Mouse (Mus musculus) bone marrow macrophage, adult 2 months (primary cell): ENCODE measurements around the gene Tcam1. TPM values are rescaled to one million over a fixed set of nuclear protein-coding genes. Genes with fewer than 3 reads are reported as not detected.
A peak's percentile ranks its signal among the peaks of the same experiment; 100 is the strongest.

Experiments
- H3K27ac ChIP-seq: 2 replicates; pipeline ENCODE4 v1.5.1; 2012; ENCODE audit warnings: low read depth, low read length; ENCODE audit not compliant: insufficient read depth
- H3K4me1 ChIP-seq: 2 replicates; pipeline ENCODE4 v1.6.1; 2012; ENCODE audit warnings: low read length; ENCODE audit not compliant: control insufficient read depth, insufficient read depth
- H3K4me3 ChIP-seq: 2 replicates; pipeline ENCODE4 v1.5.1; 2012; ENCODE audit warnings: mild to moderate bottlenecking, low read length, moderate library complexity; ENCODE audit not compliant: insufficient read depth
- CTCF ChIP-seq: IDR thresholded peaks from 2 replicates; pipeline ENCODE4 v1.5.1; 2012; ENCODE audit warnings: low read depth, mild to moderate bottlenecking, low read length, moderate library complexity
- POLR2A ChIP-seq: IDR thresholded peaks from 2 replicates; pipeline ENCODE4 v1.6.1; 2012; ENCODE audit warnings: mild to moderate bottlenecking, low read depth, low read length, borderline replicate concordance
- polyA plus RNA-seq: library from polyadenylated mRNA; stranded (reverse); fragments of >200 nt; gene quantifications from 2 replicates; pipeline ENCODE4 v1.2.4, GENCODE M21; 2012; ENCODE audit not compliant: missing spikeins, insufficient read depth, insufficient read length

Gene Tcam1
- polyA plus RNA-seq, 1 experiment: not detected

DNA sequence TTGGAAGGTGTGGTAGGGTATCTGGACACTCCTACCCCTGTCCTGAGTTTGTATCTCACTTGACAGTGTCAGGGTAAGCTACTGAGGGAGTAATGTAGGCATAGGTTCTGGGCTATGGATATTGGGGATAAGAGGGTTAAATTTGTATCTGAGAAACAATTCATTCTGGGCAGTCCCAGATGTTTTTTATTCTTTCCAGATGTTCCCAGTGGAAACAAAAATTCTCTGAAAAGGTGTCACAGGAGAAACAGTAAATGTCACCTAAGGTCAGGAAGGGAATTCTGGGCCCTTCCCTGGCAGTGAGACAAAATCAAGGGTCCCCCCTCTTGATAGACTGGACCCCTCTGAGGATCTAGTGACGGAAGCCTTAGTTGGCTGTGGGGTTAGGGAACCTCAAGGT lies 39.9 kb downstream of the Tcam1 start:
- Histone ChIP-seq H3K4me1 (peaks cover 25% of the 10 kb centered on the region), H3K4me3 (no peak overlapping the region), H3K27ac (no peak overlapping the region)
- no peak for TF ChIP-seq CTCF
- no peak for TF ChIP-seq POLR2A

DNA sequence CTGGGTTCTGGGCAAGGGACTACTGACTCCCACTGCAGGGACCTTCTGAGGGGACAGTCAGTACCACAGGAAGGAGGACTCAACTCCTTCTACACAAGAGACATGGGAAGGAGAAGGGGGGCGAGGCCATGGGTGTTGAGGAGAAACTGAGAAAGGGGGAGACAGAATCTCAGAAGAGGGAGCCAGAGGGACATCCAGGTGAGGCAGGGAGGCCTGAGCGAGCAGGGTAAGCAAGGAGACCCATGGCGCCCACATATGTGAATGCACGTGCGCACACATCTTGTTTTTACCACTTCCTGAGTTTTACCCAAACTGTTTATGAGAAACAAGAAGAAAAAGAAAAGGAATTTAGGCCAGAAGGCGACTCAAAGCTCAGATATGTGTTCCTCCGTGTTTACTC lies 41.3 kb downstream of the Tcam1 start:
- TF ChIP-seq POLR2A: no peak
- TF ChIP-seq CTCF: no peak
- peaks cover 25% of the 10 kb centered on the region for H3K4me1 ChIP-seq
- 0 out of 2 replicates have a peak overlapping the region, but pooled peaks have one; percentile 74 for H3K27ac ChIP-seq
- H3K4me3 ChIP-seq: no peak overlapping the region

DNA sequence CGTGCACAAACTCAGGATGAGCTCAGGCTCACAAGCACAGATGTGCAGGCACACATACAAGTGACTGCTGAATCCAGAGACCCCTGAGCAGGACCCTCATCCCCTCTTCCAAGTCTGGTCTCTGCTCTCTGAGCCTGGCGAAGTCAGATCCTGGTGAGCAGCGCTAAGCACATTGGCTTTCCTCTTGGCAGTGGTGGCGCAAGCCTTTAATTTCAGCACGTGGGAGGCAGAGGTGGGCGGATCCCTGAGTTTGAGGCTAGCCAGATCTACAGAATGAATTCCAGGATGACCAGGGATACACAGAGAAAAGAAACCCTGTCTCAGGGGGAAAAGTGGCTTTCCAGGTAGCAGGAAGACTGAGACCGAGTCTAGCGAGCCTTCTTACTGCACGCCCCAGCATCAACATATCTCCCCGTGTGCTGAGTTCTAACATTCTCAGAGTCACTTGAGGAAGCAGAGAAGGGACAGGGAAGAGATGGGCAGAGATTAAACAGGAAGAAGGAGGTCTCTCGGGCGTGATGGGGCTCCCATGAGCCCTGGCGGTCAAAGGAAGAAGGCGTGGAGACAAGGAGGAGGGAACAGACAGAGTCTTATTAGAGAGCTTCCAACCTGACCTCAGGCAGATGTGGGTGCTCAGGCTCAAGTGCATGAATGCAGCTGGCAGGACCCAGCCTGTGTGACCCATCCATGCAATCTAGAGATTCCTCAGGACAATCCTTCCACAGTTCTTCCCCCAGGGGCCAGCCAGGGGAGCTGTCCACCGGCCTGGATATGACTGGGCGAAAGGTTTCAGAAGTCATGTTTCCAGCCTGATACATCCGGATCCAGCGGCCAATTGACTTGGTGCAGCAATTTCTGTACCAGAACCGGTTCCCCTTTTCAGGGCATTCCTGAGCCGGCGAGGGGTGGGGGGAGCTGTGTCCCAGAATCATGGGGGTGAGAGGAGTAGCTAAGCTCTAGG lies 42.2 kb downstream of the Tcam1 start:
- 0 out of 2 replicates have a peak overlapping the region, but pooled peaks have one; percentile 10 for H3K4me3 ChIP-seq
- peaks cover 25% of the 10 kb centered on the region for H3K4me1 ChIP-seq
- TF ChIP-seq POLR2A: no peak
- TF ChIP-seq CTCF: no peak
- peak overlapping the region; percentile 74 for H3K27ac ChIP-seq

DNA sequence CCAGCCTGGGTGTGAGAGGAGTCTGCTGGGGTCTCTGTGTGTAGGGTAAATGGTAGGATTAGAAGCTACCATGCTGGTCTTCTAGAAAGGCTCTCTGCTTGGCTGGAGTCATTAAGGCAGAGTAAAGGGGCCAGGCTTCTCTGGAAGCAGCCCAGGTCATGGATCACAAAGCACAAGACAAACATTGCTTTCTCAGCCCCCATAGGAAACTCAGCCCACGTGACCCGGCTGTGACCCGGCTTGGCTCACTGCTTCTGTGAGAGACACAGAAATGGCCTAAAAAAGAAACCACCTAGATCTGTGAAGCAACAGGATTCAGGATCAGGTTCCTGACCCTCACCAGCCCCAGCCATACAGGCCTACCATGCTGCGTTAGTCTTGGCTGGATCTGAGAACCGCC lies 48.4 kb downstream of the Tcam1 start:
- Histone ChIP-seq H3K4me1 (peaks cover 9% of the 10 kb centered on the region), H3K4me3 (no peak overlapping the region), H3K27ac (no peak overlapping the region)
- TF ChIP-seq POLR2A (no peak), CTCF (no peak)

DNA sequence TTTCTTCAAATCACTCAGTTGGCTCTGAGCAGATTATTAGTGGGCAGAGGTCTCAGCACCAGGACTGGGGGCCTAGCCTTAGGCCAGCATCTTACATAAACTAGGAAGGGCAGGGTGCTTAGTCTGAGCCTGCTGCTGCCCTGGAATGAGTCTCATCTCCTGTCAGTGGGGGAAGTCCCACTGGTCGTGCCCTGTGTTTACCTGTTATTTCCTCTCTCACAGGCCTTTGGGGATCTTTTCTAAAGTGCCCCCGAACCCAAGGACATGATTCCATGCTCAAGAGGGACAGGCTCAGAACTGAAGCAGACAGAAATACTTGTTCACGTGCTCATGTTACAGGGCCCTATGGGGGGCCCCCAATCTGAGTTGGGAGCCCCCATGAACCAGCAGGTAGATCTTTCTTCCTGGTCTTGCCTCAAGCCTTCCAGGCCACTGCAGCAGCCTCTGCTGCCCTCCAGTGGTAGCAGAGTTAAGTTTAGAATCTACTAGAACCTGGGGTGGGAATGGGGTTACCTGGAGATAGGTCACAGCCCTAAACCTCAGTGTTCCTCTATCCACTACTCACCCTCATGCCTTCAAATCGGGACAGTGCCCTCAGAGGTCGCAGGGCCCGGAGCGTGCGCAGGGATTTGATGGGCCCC lies 49.2 kb downstream of the Tcam1 start:
- TF ChIP-seq CTCF (peak; percentile 91), POLR2A (no peak)
- H3K4me1 ChIP-seq: peaks cover 9% of the 10 kb centered on the region
- no peak overlapping the region for H3K27ac ChIP-seq
- no peak overlapping the region for H3K4me3 ChIP-seq

DNA sequence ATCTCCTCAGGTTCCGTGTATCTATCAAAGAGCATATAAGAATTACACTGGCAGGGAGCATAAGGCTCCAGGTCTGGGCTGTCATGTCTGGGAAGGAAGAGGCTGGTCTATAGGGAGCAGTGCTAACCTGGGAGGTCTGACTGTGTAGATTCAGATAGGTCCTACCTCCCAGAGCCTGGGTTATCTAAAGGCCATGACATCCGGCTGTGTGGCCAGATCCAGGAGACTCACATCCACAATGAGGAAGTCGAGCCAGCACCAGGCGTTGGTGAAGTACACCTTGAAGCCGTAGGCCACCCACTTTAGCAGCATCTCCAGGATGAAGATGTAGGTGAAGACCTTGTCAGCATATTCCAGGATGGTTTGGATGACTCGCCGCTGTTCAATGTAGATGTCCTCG lies 50.0 kb downstream of the Tcam1 start:
- Histone ChIP-seq H3K27ac (no peak overlapping the region), H3K4me3 (no peak overlapping the region), H3K4me1 (peaks cover 9% of the 10 kb centered on the region)
- TF ChIP-seq POLR2A (no peak), CTCF (no peak)

DNA sequence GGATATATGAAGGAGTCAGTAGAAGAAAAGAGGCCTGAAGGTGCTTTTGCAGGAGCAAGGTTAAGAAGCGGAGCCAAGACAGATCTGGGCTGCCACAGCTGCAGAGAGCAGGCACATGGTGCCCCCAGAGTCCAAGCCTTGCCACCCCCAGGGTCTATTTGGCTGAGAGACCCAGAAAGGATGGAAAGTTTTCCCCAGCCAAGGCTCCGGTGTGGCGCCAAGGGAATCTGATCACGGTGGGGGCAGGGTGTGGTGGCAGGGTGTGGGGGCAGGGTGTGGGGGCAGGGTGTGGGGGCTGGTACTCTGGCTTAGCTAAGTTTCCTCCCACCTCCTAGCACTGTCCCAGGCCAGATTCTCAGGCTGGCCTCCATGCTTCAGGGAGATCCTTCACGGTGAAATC lies 52.0 kb downstream of the Tcam1 start:
- no peak overlapping the region for H3K4me3 ChIP-seq
- H3K4me1 ChIP-seq: peaks cover 9% of the 10 kb centered on the region
- no peak for TF ChIP-seq CTCF
- no peak for TF ChIP-seq POLR2A
- no peak overlapping the region for H3K27ac ChIP-seq

DNA sequence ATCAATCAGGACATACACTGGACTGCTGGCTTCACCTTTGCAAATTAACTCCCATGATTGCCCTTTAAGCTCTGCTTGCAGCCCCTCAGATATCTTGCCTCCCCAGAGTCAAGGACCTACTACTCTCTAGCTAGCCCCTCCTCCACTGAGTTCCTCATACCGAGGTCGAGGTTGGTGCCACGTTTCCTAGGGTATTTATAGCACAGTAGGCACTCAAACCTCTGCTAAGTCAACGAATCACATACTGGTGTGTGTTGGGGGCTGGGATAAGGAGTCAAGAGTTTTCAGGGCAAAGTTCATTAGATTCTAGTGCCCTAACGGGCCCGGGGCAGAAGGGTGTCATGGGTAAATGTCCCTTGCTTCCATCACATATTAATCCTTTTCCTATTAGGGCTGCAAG lies 52.7 kb downstream of the Tcam1 start:
- H3K4me3 ChIP-seq: no peak overlapping the region
- H3K27ac ChIP-seq: no peak overlapping the region
- H3K4me1 ChIP-seq: peaks cover 9% of the 10 kb centered on the region
- no peak for TF ChIP-seq POLR2A
- TF ChIP-seq CTCF: no peak

DNA sequence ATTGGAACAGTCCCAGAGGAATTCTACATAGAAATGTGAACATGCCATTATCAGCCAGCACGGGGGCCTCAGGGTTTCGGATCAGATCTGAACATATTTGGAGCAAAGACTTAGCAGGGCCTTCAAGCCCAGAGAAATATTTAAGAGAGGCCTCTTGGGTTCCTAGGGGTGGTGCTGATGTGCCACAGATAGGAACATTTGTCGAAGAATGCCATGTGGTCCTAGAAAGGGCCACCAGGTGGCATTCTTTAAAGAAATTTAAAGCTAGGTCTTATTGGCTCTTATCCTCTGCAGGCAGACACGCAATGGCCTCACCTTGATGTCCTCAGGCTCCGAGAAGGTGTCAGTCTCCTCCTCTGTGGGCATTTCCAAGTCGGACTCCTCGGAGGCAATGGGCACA lies 53.2 kb downstream of the Tcam1 start:
- no peak overlapping the region for H3K4me3 ChIP-seq
- peaks cover 9% of the 10 kb centered on the region for H3K4me1 ChIP-seq
- TF ChIP-seq CTCF: peak; percentile 53; the same call in 1 of the 2 replicates
- no peak for TF ChIP-seq POLR2A
- no peak overlapping the region for H3K27ac ChIP-seq

DNA sequence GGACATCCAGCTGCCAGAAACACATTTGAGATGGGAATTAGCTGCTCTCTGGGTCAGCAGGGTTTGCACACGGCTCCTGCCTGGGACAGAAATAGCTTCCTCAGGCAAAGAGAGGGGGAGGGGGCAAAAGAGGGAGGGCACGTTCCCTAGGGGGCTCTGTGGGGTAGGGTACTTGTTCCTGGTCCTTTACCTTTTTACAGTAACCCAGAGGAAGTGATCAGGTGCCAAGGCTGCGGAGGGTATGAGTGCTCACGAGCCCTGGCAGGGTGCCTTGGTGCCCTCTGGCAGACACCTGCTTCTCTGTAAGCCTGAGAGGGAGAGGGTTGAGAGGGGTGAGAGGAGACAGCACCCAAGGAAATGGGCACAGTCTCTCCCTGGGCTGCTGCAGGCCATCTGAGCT lies 56.0 kb downstream of the Tcam1 start:
- Histone ChIP-seq H3K4me1 (peaks cover 9% of the 10 kb centered on the region), H3K4me3 (no peak overlapping the region), H3K27ac (no peak overlapping the region)
- TF ChIP-seq POLR2A (no peak), CTCF (no peak)
